Mouse (Mus musculus) limb, embryonic 11.5 days (tissue): ENCODE data around the gene Nabp1. TPM values are rescaled to one million over a fixed set of nuclear protein-coding genes. Genes with fewer than 3 reads are reported as not detected.

ENCODE experiments used
- polyA plus RNA-seq: library from polyadenylated mRNA; unstranded; fragments of >200 nt; fragmentation: Nextera tagmentation; extraction: Ambion mirVana; gene quantifications from 2 replicates; pipeline ENCODE4 v1.2.1, GENCODE M21; 2014

The Nabp1 gene
- polyA plus RNA-seq, 1 experiment from 2014 or later, result 5.2 TPM

Other genes with a start within 250 kb of the Nabp1 start
- gene Cavin2, start 189.3 kb downstream of the Nabp1 start, polyA plus RNA-seq, result 3.2 and 5.0 TPM in 2 replicates